Mouse (Mus musculus) liver, postnatal 0 days (tissue): Measurements from ENCODE around the gene Ube2k.

Experiments
- CTCF ChIP-seq: sonication (generic); IDR thresholded peaks from 2 replicates; pipeline ENCODE4 v1.5.1; 2016; ENCODE audit warnings: antibody characterized with exemption, low read depth
- EP300 ChIP-seq: IDR thresholded peaks from 2 replicates; pipeline ENCODE4 v1.6.1; 2016; ENCODE audit warnings: antibody characterized with exemption, low read depth, mild to moderate bottlenecking

- no peak for TF ChIP-seq CTCF
- TF ChIP-seq EP300, result no peak
Observed at GRCm38 (mm10) chr5:65514635-65515278, 22.3 kb upstream of the Ube2k start.
